Mouse (Mus musculus) myocyte (in vitro differentiated cells): ENCODE data around the gene Enpp1. TPM values are rescaled to one million over a fixed set of nuclear protein-coding genes. Genes with fewer than 3 reads are reported as not detected.

Source experiments
- H3K27me3 ChIP-seq: one replicate; pipeline ENCODE4 v1.6.1; 2011; ENCODE audit not compliant: control insufficient read depth, insufficient read depth, insufficient read length
- H3K36me3 ChIP-seq: one replicate; pipeline ENCODE4 v1.6.1; 2011; ENCODE audit not compliant: control insufficient read depth, insufficient read depth
- H3K4me2 ChIP-seq: one replicate; pipeline ENCODE4 v1.6.1; 2011; ENCODE audit warnings: low read depth, control low read depth
- H3K4me3 ChIP-seq: one replicate; pipeline ENCODE4 v1.5.1; 2011; ENCODE audit warnings: mild to moderate bottlenecking, control low read depth, moderate library complexity
- H3K79me2 ChIP-seq: one replicate; pipeline ENCODE4 v1.6.1; 2011; ENCODE audit not compliant: control insufficient read depth, insufficient read depth
- H3ac ChIP-seq: one replicate; pipeline ENCODE4 v1.6.1; 2011; ENCODE audit not compliant: control insufficient read depth, insufficient read length
- CEBPB ChIP-seq: IDR thresholded peaks from 2 replicates; pipeline ENCODE4 v1.6.1; 2011; ENCODE audit warnings: mild to moderate bottlenecking, moderate library complexity; ENCODE audit not compliant: poor library complexity, insufficient read depth, severe bottlenecking
- E2F4 ChIP-seq: IDR thresholded peaks from one replicate; pipeline ENCODE4 v1.6.1; 2011; ENCODE audit warnings: mild to moderate bottlenecking, control low read depth, moderate library complexity; ENCODE audit not compliant: insufficient read depth
- MAX ChIP-seq: IDR thresholded peaks from one replicate; pipeline ENCODE4 v1.6.1; 2011; ENCODE audit warnings: low read depth, mild to moderate bottlenecking, control low read depth
- MYOD1 ChIP-seq, 3 experiments: IDR thresholded peaks; one replicate each; pipeline ENCODE4 v1.6.1; 2011; ENCODE audit warnings: control low read depth in 2 of 3, low read depth in 2 of 3, mild to moderate bottlenecking in 2 of 3, moderate library complexity in 1 of 3; ENCODE audit not compliant: insufficient read length in 2 of 3, control insufficient read depth in 1 of 3
- MYOG ChIP-seq, 3 experiments: IDR thresholded peaks; one replicate each; pipeline ENCODE4 v1.6.1; 2011; ENCODE audit warnings: control low read depth in 2 of 3, low read depth in 2 of 3, mild to moderate bottlenecking in 2 of 3; ENCODE audit not compliant: insufficient read length in 2 of 3, control insufficient read depth in 1 of 3, insufficient read depth in 1 of 3
- POLR2A ChIP-seq: IDR thresholded peaks from one replicate; pipeline ENCODE4 v1.6.1; 2011; ENCODE audit warnings: low read depth, mild to moderate bottlenecking, control low read depth, moderate library complexity; ENCODE audit not compliant: insufficient read length
- POLR2AphosphoS2 ChIP-seq: IDR thresholded peaks from one replicate; pipeline ENCODE4 v1.6.1; 2011; ENCODE audit warnings: low read depth, control low read depth; ENCODE audit not compliant: insufficient read length
- REST ChIP-seq: IDR thresholded peaks from one replicate; pipeline ENCODE4 v1.6.1; 2011; ENCODE audit warnings: mild to moderate bottlenecking, control low read depth, moderate library complexity; ENCODE audit not compliant: insufficient read depth, insufficient read length
- SRF ChIP-seq: IDR thresholded peaks from one replicate; pipeline ENCODE4 v1.6.1; 2011; ENCODE audit warnings: low read depth; ENCODE audit not compliant: control insufficient read depth, insufficient read length
- TCF12 ChIP-seq: IDR thresholded peaks from one replicate; pipeline ENCODE4 v1.6.1; 2011; ENCODE audit warnings: mild to moderate bottlenecking, control low read depth; ENCODE audit not compliant: poor library complexity, insufficient read depth, severe bottlenecking
- TCF3 ChIP-seq: IDR thresholded peaks from one replicate; pipeline ENCODE4 v1.6.1; 2011; ENCODE audit warnings: low read depth, control low read depth; ENCODE audit not compliant: insufficient read length
- USF1 ChIP-seq: IDR thresholded peaks from one replicate; pipeline ENCODE4 v1.6.1; 2011; ENCODE audit warnings: low read depth, mild to moderate bottlenecking, control low read depth, moderate library complexity
- polyA plus RNA-seq: library from polyadenylated mRNA; unstranded; fragments of >200 nt; fragmentation: generic; extraction: Trizol; gene quantifications from one replicate; pipeline ENCODE4 v1.2.1, GENCODE M21; 2012; ENCODE audit warnings: missing spikeins

Enpp1 gene
- polyA plus RNA-seq, 1 experiment: 2.6 TPM

DNA sequence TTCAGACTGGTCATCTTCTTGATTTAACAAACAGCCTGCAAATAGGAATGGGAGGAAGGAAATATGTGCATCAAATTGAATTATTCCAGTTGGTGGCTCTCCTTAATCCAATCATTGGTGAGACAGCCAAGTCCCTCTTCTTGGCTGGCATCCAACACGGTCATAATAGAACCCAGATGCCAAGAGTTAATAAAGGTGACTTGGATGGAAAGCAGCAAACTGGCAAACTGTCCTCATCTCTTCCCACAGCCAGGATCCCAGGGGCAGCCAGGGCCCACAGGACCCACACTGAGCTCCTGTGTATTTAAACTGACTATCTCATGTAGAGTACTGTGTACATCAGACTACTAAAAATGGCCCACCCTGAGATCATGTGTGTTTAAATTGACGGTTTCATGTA is 26.5 kb upstream of the Enpp1 start:
- Histone ChIP-seq H3K4me2 (no peak overlapping the region), H3K4me3 (no peak overlapping the region), H3ac (no peak overlapping the region), H3K27me3 (no peaks in the 10 kb centered on the region), H3K79me2 (no peaks in the 10 kb centered on the region), H3K36me3 (no peaks in the 10 kb centered on the region)
- no peak for TF ChIP-seq MAX
- TF ChIP-seq POLR2AphosphoS2: no peak
- TF ChIP-seq TCF3: no peak
- TF ChIP-seq TCF12: no peak
- TF ChIP-seq REST: no peak
- no peak for TF ChIP-seq SRF
- no peak for TF ChIP-seq POLR2A
- TF ChIP-seq CEBPB: no peak
- TF ChIP-seq E2F4: no peak
- TF ChIP-seq MYOD1 (IDR thresholded peaks at IDR 0.05; ENCODE audit: control insufficient read depth in 1 of 3, insufficient read length in 2 of 3, low read depth in 2 of 3): no peak
- no peak for TF ChIP-seq MYOG (IDR thresholded peaks at IDR 0.05; ENCODE audit: control insufficient read depth in 1 of 3, insufficient read depth in 1 of 3, insufficient read length in 2 of 3, low read depth in 2 of 3)
- no peak for TF ChIP-seq USF1

DNA sequence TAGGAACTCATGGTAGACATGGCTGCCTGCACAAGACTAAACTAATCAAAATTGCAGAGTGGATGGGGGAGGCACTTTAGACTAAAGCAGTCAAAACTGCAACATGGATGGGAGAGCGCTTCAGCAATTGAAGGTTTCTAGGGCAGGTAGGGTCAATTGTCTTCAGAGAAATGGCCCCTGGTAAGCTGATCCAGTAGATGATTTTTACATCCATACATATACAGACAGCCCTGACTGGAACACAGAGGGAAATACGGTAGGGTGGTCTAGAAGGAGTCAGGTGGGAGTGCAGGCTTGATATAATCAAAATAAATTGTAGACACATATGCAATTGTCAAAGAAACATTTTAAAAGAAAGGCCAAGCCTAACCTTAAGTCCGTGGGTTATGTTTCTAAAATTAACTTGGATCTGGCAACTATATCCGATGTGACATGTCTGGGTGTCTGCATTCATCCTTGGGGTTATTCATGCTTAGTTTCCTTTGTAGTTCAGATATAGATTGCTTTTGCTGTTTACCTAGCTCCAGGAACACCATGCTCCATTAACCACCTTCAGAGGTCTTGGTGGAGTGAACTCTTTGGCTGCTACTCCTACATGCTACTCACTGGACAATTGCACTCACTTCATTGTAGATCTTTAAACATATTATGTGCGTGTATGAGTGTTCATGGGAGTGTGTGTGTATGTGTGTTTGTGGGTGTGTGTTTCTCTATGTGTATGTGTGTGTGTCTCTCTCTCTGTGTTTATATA is 23.2 kb upstream of the Enpp1 start:
- Histone ChIP-seq H3K36me3 (no peaks in the 10 kb centered on the region), H3K79me2 (no peaks in the 10 kb centered on the region), H3K4me2 (no peak overlapping the region), H3ac (no peak overlapping the region), H3K27me3 (no peaks in the 10 kb centered on the region), H3K4me3 (no peak overlapping the region)
- TF ChIP-seq TCF3 (no peak), MAX (no peak), POLR2AphosphoS2 (no peak), MYOD1 (IDR thresholded peaks at IDR 0.05; ENCODE audit: control insufficient read depth in 1 of 3, insufficient read length in 2 of 3, low read depth in 2 of 3) (no peak), POLR2A (no peak)

DNA sequence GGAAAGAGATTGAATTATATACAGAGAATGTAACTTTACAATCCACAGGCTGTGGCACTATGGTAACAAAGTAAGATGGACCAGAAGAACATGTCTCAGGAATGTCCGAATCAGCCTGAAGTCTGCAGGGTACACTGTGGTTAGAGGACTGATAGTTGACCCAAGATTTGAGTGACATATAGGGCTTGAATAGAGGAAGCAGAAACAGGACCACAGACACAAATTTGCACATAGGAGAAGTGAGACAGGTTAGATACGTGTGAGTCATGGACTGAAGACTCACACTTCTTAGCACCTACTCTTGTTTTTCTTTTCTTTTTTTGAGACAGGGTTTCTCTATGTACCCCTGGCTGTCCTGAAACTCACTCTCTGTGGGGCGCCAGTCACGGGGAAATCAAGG is 15.5 kb upstream of the Enpp1 start:
- TF ChIP-seq USF1: no peak
- TF ChIP-seq TCF12: no peak
- TF ChIP-seq MAX: no peak
- TF ChIP-seq SRF: no peak
- TF ChIP-seq MYOG (IDR thresholded peaks at IDR 0.05; ENCODE audit: control insufficient read depth in 1 of 3, insufficient read depth in 1 of 3, insufficient read length in 2 of 3, low read depth in 2 of 3): no peak
- TF ChIP-seq POLR2A: no peak
- no peak for TF ChIP-seq E2F4
- TF ChIP-seq REST: no peak
- TF ChIP-seq CEBPB: no peak
- no peak for TF ChIP-seq MYOD1 (IDR thresholded peaks at IDR 0.05; ENCODE audit: control insufficient read depth in 1 of 3, insufficient read length in 2 of 3, low read depth in 2 of 3)
- TF ChIP-seq TCF3: no peak
- no peak for TF ChIP-seq POLR2AphosphoS2
- Histone ChIP-seq H3K36me3 (no peaks in the 10 kb centered on the region), H3K4me3 (no peak overlapping the region), H3K27me3 (no peaks in the 10 kb centered on the region), H3ac (no peak overlapping the region), H3K79me2 (no peaks in the 10 kb centered on the region), H3K4me2 (no peak overlapping the region)

DNA sequence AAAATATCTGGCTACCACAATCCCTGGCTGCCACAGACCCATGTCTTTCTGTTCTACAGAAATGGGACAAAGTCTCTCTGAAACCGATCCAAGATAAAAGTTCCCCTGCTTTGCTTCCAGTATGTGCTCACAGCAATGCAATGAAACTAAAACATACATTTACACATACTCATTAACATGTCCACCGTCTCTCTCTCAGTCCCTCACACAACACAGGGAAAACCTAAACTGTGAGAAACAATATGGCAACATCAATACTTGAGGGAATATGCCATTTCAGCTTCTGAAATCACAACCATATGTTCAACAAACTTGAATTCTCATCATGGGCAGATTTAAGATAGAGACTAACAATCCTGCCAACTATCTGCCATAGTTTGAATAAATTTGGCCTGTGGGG is 13.2 kb upstream of the Enpp1 start:
- H3K4me3 ChIP-seq: no peak overlapping the region
- H3ac ChIP-seq: no peak overlapping the region
- TF ChIP-seq MYOD1 (IDR thresholded peaks at IDR 0.05; ENCODE audit: control insufficient read depth in 1 of 3, insufficient read length in 2 of 3, low read depth in 2 of 3) (no peak), MYOG (IDR thresholded peaks at IDR 0.05; ENCODE audit: control insufficient read depth in 1 of 3, insufficient read depth in 1 of 3, insufficient read length in 2 of 3, low read depth in 2 of 3) (no peak), SRF (no peak), POLR2AphosphoS2 (no peak), USF1 (no peak), E2F4 (no peak), POLR2A (no peak), CEBPB (no peak), TCF3 (no peak), REST (no peak), TCF12 (no peak), MAX (no peak)
- no peaks in the 10 kb centered on the region for H3K79me2 ChIP-seq
- no peaks in the 10 kb centered on the region for H3K27me3 ChIP-seq
- H3K36me3 ChIP-seq: no peaks in the 10 kb centered on the region
- H3K4me2 ChIP-seq: no peak overlapping the region
